Mouse (Mus musculus): Measurements from ENCODE around the gene Rec114.

DNA sequence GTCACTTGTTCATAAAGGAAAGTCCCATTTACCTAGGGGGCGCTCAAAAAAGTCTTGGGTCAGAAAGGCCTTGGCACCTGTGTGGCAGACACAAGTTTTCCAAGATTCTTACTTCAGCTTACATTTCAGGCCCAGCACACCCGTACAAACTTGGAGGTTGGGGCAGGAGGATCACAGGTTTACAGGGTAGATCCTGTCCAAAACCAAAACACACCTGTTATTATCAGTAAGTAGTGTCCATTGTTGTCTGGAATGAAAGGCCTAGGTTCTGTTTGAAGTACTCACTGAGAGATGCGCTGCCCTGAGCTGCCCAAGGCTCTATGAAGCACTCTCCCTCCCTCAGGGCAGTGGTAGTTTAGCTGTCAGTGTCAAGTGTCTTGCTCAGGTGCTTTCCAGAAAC lies 84.4 kb downstream of the Rec114 start:
- no peak for TF ChIP-seq MYOD1 (IDR thresholded peaks at IDR 0.05; ENCODE audit: control insufficient read depth in 1 of 3, insufficient read length in 2 of 3, low read depth in 2 of 3)
- no peak for TF ChIP-seq POLR2A (IDR thresholded peaks at IDR 0.05; ENCODE audit: insufficient read length, low read depth)
- TF ChIP-seq E2F4 (IDR thresholded peaks at IDR 0.05; ENCODE audit: insufficient read depth): no peak
- TF ChIP-seq TCF12 (IDR thresholded peaks at IDR 0.05; ENCODE audit: insufficient read depth, poor library complexity, severe bottlenecking): no peak
- no peak for TF ChIP-seq POLR2AphosphoS2 (IDR thresholded peaks at IDR 0.05; ENCODE audit: insufficient read length, low read depth)
- no peak for TF ChIP-seq USF1 (IDR thresholded peaks at IDR 0.05; ENCODE audit: low read depth)
- no peak for TF ChIP-seq MYOG (IDR thresholded peaks at IDR 0.05; ENCODE audit: control insufficient read depth in 1 of 3, insufficient read depth in 1 of 3, insufficient read length in 2 of 3, low read depth in 2 of 3)
- no peak for TF ChIP-seq MAX (IDR thresholded peaks at IDR 0.05; ENCODE audit: low read depth)
